Mouse (Mus musculus) stomach, embryonic 14.5 days (tissue): ENCODE measurements around the gene Brd3os. TPM values are rescaled to one million over a fixed set of nuclear protein-coding genes. Genes with fewer than 3 reads are reported as not detected.

ENCODE experiments used
- ATAC-seq: fragments of 200-750 bp; cut with Nextera tagmentation; 2 replicates; pipeline ENCODE4 v1.8.0; 2017; ENCODE audit warnings: low read depth, moderate TSS enrichment; ENCODE audit not compliant: insufficient number of reproducible peaks, insufficient read depth, low FRiP score
- H3K27ac ChIP-seq: fragments of 300-500 bp; sonication (generic); 2 replicates; pipeline ENCODE4 v1.5.1; 2014; ENCODE audit warnings: mild to moderate bottlenecking, low read length, moderate library complexity, mixed read lengths
- H3K27me3 ChIP-seq: fragments of 300-500 bp; sonication (generic); 2 replicates; pipeline ENCODE4 v1.6.1; 2014; ENCODE audit warnings: low read length, control low read depth, mixed read lengths; ENCODE audit not compliant: control insufficient read depth, insufficient read depth
- H3K36me3 ChIP-seq: fragments of 300-500 bp; sonication (generic); 2 replicates; pipeline ENCODE4 v1.6.1; 2014; ENCODE audit warnings: mild to moderate bottlenecking, control low read depth, low read length, moderate library complexity, mixed read lengths; ENCODE audit not compliant: control insufficient read depth, insufficient read depth
- H3K4me1 ChIP-seq: fragments of 300-500 bp; sonication (generic); 2 replicates; pipeline ENCODE4 v1.6.1; 2014; ENCODE audit warnings: low read length, control low read depth, mixed read lengths; ENCODE audit not compliant: control insufficient read depth, insufficient read depth
- H3K4me2 ChIP-seq: fragments of 300-500 bp; sonication (generic); replicated peaks from 2 replicates; pipeline ENCODE4 v1.6.1; 2014; ENCODE audit warnings: low read depth, low read length, control low read depth
- H3K4me3 ChIP-seq: fragments of 300-500 bp; sonication (generic); 2 replicates; pipeline ENCODE4 v1.5.1; 2014; ENCODE audit warnings: low read depth, low read length, control low read depth
- H3K9ac ChIP-seq: fragments of 300-500 bp; sonication (generic); replicated peaks from 2 replicates; pipeline ENCODE4 v1.6.1; 2014; ENCODE audit warnings: low read depth, mild to moderate bottlenecking, control low read depth, low read length, moderate library complexity, mixed read lengths
- H3K9me3 ChIP-seq: fragments of 300-500 bp; sonication (generic); 2 replicates; pipeline ENCODE4 v1.6.1; 2016; ENCODE audit warnings: low read depth, low read length, control low read depth; ENCODE audit not compliant: control insufficient read depth
- WGBS: fragments of 180-500 bp; shearing (Covaris S2); extraction: QIAGEN DNeasy Blood & Tissue Kit; methylation state at CpG from one replicate; pipeline ENCODE4 v1.1.7; 2014; 5-methylcytosine and 5-hydroxymethylcytosine counted together
- polyA plus RNA-seq: library from polyadenylated mRNA; unstranded; fragments of >200 nt; fragmentation: Nextera tagmentation; extraction: Ambion mirVana; gene quantifications from 2 replicates; pipeline ENCODE4 v1.2.1, GENCODE M21; 2014

Gene Brd3os
- polyA plus RNA-seq, 1 experiment from 2014 or later = 11.5 TPM

DNA sequence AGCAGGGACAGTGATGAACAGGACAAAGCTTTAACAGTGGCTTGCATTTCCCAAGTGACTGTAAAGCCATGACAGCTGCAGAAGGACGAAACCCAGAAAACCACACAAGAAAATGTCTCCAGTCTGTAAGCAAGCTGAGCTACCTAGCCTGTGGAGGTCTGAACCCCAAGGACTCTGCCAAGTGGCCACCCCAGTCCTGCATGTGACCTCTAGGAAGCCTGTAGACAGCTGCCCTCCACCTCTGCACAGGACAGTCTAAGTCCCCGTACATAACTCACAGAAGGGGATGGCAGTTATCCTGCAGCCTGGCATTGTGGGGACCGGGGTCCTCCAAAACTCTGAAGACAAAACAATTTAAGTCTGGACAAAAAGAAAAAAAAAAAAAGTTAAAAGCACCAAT, 3.8 kb downstream of the Brd3os start:
- Histone ChIP-seq H3K9ac (no peak overlapping the region), H3K4me1 (0 out of 2 replicates have a peak, but pooled peaks cover 6% of the 10 kb centered on the region), H3K27me3 (no peaks in the 10 kb centered on the region), H3K36me3 (peaks cover 52% of the 10 kb centered on the region), H3K9me3 (no peaks in the 10 kb centered on the region), H3K27ac (no peak overlapping the region), H3K4me3 (no peak overlapping the region), H3K4me2 (no peak overlapping the region)
- no peak for ATAC-seq
- WGBS = 83% methylated on average over 3 of the region's 3 CpGs

DNA sequence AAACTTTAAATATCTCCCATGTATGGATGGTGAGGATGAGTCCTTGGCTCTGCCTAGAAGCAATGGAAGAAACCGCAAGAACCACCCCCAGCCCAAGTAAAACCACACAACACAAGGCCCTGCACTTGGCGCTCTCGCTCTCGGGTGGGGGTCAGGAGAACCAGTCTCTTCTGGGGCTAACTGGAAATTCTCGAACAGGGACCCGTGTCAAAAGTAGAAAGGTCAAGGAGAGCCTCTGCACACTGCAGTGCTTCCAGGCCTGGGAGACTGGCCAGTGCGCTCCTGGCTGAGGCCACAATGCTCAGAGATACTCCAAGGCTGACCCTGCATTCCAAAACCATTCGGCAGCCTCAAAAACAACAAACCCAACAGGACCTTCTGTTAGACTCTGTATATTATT, 4.7 kb downstream of the Brd3os start:
- H3K27ac ChIP-seq = no peak overlapping the region
- 93% methylated on average over 8 of the region's 8 CpGs for WGBS
- H3K27me3 ChIP-seq = no peaks in the 10 kb centered on the region
- no peak for ATAC-seq
- H3K9me3 ChIP-seq = no peaks in the 10 kb centered on the region
- H3K4me2 ChIP-seq = no peak overlapping the region
- no peak overlapping the region for H3K9ac ChIP-seq
- 0 out of 2 replicates have a peak, but pooled peaks cover 6% of the 10 kb centered on the region for H3K4me1 ChIP-seq
- peaks cover 61% of the 10 kb centered on the region for H3K36me3 ChIP-seq
- no peak overlapping the region for H3K4me3 ChIP-seq

DNA sequence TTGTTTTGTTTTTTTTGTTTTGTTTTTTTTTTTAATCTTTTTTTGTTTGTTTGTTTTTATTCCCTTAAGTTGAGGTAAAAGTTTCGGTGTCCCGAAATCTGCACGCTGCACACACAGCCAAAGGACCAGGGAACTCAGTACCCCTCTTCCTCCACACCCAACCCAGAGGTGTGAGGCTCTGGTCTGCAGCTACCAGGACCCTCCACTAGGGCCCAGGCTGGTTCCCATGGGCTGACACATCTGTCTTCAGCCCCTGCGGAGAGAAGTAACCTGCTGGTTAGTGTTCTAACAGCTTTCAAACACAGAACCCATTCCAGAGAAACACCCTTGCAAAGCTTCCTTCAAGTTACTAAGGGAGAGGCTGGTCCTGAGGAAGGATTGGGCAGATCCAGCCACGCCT, 5.7 kb downstream of the Brd3os start:
- H3K9me3 ChIP-seq = no peaks in the 10 kb centered on the region
- no peak overlapping the region for H3K9ac ChIP-seq
- WGBS = 87% methylated on average over 5 of the region's 5 CpGs
- H3K27ac ChIP-seq = no peak overlapping the region
- no peak for ATAC-seq
- H3K27me3 ChIP-seq = no peaks in the 10 kb centered on the region
- H3K36me3 ChIP-seq = peaks cover 70% of the 10 kb centered on the region
- no peak overlapping the region for H3K4me2 ChIP-seq
- H3K4me1 ChIP-seq = 0 out of 2 replicates have a peak, but pooled peaks cover 5% of the 10 kb centered on the region
- no peak overlapping the region for H3K4me3 ChIP-seq

DNA sequence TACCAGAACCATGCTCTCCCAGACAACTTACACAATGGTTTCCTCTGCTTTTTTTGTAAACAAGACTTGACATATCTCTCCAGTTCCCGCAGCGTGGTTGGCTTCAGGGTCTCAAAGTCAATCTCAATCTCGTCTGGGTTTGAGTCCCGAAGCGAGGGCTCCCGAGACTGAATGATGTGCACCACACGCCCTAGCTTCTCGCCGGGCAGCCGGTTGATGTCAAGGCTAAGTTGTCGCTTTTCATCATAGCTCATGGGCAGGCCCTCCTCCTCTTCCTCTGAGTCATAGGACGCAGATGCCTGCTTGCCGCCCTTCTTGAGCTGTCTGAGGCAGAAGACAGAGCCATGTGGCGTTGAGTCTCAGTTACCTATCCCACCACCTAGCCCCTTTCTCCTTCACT, 8.1 kb downstream of the Brd3os start:
- H3K4me2 ChIP-seq = no peak overlapping the region
- H3K9me3 ChIP-seq = no peaks in the 10 kb centered on the region
- no peaks in the 10 kb centered on the region for H3K27me3 ChIP-seq
- H3K27ac ChIP-seq = no peak overlapping the region
- no peak for ATAC-seq
- peaks cover 90% of the 10 kb centered on the region for H3K36me3 ChIP-seq
- no peak overlapping the region for H3K9ac ChIP-seq
- H3K4me1 ChIP-seq = no peaks in the 10 kb centered on the region
- no peak overlapping the region for H3K4me3 ChIP-seq
- 80% methylated on average over 14 of the region's 14 CpGs for WGBS

DNA sequence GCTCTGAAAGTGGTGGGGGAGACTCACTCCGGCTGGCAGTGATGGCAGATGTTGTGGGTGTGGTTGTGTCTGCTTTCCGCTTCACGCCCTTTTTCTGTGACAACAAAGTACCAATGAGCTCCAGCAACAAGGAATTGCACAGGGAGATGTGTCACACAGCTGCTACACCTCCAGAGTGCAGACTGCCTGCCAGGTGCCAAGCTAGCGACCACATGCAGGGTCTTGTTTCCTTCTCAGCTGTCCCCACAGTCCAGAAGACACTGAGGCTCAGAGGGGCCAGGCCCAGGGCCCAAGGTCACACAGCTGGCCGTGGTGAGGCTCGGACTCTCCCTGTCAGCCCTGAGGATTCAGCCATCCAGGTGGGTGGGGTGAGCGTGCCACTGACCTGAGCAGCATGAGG, 17.6 kb downstream of the Brd3os start:
- H3K4me3 ChIP-seq = no peak overlapping the region
- no peaks in the 10 kb centered on the region for H3K4me1 ChIP-seq
- 86% methylated on average over 7 of the region's 7 CpGs for WGBS
- no peak overlapping the region for H3K4me2 ChIP-seq
- H3K27me3 ChIP-seq = no peaks in the 10 kb centered on the region
- no peak overlapping the region for H3K9ac ChIP-seq
- no peak overlapping the region for H3K27ac ChIP-seq
- no peak for ATAC-seq
- no peaks in the 10 kb centered on the region for H3K9me3 ChIP-seq
- H3K36me3 ChIP-seq = peaks cover 94% of the 10 kb centered on the region

DNA sequence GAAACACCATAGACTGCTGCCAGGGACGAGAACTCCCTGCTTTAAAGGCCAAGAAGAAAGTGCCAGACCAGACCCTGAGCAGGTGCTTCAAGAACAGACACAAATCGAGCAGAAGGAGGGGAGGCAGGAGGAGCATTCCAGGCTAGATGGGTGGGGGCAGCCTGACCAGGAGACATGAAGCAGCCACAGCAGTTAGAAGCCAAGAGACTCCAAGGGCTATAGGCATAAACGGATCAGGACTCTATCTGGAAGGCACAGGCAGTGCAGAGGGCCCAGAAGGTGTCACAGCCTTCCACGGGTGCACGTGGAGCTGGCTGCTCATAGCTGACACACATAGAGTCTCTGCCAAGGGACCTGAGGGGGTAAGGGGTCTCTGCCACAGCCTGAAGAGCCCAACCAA, 18.0 kb downstream of the Brd3os start:
- Histone ChIP-seq H3K9ac (no peak overlapping the region), H3K4me2 (no peak overlapping the region), H3K27me3 (no peaks in the 10 kb centered on the region), H3K4me1 (no peaks in the 10 kb centered on the region), H3K9me3 (no peaks in the 10 kb centered on the region), H3K36me3 (peaks cover 90% of the 10 kb centered on the region), H3K4me3 (no peak overlapping the region), H3K27ac (no peak overlapping the region)
- WGBS = 81% methylated on average over 5 of the region's 5 CpGs
- no peak for ATAC-seq

DNA sequence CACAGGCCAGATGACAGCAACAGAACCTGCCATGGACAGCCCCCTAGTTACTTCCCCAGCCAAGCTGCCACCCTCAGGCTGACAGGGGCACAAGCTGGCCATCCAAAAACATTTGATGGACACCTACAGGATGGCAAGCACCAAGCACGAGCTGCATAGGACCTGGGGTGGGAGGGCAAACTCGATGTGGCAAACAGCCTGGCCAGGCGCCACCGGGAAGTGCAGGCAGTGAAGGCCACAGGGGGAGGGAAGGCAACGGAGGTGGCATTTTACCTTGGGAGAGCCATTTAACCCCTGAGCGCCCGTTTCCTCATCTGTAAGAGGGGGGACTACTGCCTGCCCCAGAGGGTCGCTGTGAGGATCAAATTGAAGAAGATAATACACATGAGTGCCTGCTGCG, 18.5 kb downstream of the Brd3os start:
- Histone ChIP-seq H3K4me1 (no peaks in the 10 kb centered on the region), H3K36me3 (peaks cover 85% of the 10 kb centered on the region), H3K4me3 (no peak overlapping the region), H3K27ac (no peak overlapping the region), H3K9ac (no peak overlapping the region), H3K4me2 (no peak overlapping the region), H3K9me3 (no peaks in the 10 kb centered on the region), H3K27me3 (no peaks in the 10 kb centered on the region)
- 67% methylated on average over 9 of the region's 9 CpGs for WGBS
- no peak for ATAC-seq

DNA sequence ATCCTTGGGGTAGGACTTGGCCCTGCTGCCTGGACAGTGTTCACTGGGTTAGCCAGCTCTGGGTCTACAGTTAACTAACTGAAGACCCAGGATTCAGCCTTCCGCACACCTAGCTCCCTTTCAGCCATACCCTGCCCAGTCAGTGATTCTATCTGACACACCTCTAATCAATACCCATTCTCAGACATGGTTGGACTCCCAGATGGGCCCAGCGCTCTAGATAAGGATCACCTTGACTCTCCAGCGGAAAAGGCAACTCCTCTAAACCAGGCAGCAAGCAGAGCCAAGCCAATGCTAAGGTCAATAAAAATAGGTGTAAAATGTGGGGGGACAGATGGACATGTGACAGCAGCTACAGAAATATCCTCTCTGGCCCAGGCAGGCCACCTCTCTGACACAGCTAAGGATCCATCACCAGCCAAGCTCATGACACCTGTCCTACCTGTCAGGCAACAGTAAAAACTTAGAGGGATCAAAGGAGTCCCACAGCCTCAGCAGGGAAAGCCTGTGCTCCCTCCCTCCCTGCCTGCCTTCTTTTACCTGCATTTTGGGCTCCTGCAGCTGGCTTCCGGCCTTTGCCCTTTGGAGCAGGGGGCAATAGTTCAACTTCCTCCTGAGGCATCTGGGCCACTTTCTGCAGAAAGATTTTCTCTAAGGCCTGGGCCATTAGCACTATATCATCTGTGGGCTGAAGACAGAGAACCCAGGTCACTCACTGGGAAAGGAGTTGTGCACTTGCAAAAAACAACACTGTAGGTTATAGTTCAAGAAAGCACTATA, 19.9 kb downstream of the Brd3os start:
- Histone ChIP-seq H3K9me3 (no peaks in the 10 kb centered on the region), H3K9ac (no peak overlapping the region), H3K4me2 (no peak overlapping the region), H3K27me3 (no peaks in the 10 kb centered on the region), H3K4me3 (no peak overlapping the region), H3K4me1 (no peaks in the 10 kb centered on the region), H3K27ac (no peak overlapping the region), H3K36me3 (peaks cover 70% of the 10 kb centered on the region)
- 80% methylated on average over 4 of the region's 4 CpGs for WGBS
- ATAC-seq = no peak

DNA sequence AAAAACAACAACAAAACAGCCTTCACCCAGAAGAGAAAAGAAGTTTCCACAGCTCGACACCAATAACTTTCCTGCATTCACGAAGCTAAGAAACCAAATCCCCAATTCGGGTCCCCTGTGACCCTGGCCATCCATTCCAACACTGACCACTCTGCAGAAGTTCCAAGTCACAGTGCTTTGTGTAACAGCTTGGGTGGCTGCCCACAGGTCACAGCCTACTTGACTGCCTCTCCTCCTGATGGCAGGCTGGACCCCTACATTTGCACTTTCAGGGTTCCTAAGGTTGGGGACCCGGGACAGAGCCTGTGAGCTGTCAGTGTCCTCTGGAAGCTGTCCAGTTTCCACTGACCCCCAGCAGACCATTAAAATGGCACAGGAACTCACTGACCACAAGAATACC, 20.8 kb downstream of the Brd3os start:
- no peak overlapping the region for H3K9ac ChIP-seq
- H3K4me1 ChIP-seq = no peaks in the 10 kb centered on the region; the same call in 1 of the 2 replicates
- WGBS = 87% methylated on average over 4 of the region's 4 CpGs
- peaks cover 64% of the 10 kb centered on the region for H3K36me3 ChIP-seq
- H3K9me3 ChIP-seq = no peaks in the 10 kb centered on the region
- ATAC-seq = no peak
- H3K27ac ChIP-seq = no peak overlapping the region
- no peak overlapping the region for H3K4me2 ChIP-seq
- no peaks in the 10 kb centered on the region for H3K27me3 ChIP-seq
- H3K4me3 ChIP-seq = no peak overlapping the region
